Mouse (Mus musculus): ENCODE results near the gene Camk1g. TPM values are rescaled to one million over a fixed set of nuclear protein-coding genes. Genes with fewer than 3 reads are reported as not detected.

Gene Camk1g
- polyA plus RNA-seq, 1 experiment from 2014 or later = 7.2 TPM

DNA sequence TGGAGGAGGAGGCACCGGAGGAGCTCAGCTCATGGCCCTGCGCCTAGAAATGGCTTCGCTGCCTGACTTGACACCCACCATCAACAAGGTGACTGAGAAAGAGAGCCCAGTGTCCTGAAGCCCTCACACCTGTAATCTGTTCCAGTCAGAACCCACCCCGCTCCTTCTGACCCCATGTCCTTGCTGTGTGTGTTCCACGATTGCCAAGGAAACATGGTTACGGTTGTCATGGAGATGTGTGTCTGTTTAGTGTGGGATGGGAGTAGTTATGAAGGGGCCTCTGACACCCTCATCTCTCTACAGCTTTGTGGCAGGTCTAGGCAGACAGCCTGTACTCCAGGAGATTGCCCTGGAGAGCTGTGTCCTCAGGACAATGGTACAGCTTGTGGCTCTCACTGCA lies 35.6 kb downstream of the Camk1g start:
- Histone ChIP-seq H3K9ac (ENCODE audit: low read depth, low read length) (no peak overlapping the region), H3K4me1 (ENCODE audit: control insufficient read depth, insufficient read depth, low read length) (peaks cover 32% of the 10 kb centered on the region), H3K4me3 (ENCODE audit: low read depth, low read length) (no peak overlapping the region), H3K27me3 (ENCODE audit: control insufficient read depth, insufficient read depth, low read length) (peaks cover 6% of the 10 kb centered on the region), H3K9me3 (replicated peaks; ENCODE audit: control insufficient read depth, low read length) (no peaks in the 10 kb centered on the region), H3K4me2 (no peak overlapping the region), H3K27ac (ENCODE audit: low read depth, low read length) (no peak overlapping the region), H3K36me3 (ENCODE audit: control insufficient read depth, insufficient read depth, low read length) (no peaks in the 10 kb centered on the region)
- no peak for ATAC-seq (replicated peaks; ENCODE audit: insufficient number of reproducible peaks, low FRiP score, low TSS enrichment)
- 72% methylated on average over 6 of the region's 6 CpGs for WGBS (ENCODE audit: insufficient replicate concordance)

DNA sequence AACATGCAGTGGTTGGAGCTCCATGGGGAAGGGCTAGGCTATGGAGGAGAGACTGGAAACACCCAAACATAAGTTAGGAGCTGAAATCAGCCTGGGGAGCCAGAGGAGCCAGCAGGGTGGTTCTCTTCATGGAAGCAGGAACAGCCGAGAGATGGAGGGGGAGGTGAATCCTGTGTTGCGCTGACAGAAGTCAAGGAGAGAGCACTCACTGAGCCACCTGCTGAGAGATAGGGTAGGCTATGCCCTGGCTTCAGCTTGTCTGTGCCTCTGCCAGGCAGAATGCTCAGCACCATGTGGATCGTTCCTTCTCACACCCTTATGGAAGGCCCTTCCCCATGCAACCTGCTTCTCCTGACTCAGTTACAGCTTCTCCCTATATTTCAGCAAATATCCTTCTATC lies 36.3 kb downstream of the Camk1g start:
- Histone ChIP-seq H3K27me3 (ENCODE audit: control insufficient read depth, insufficient read depth, low read length) (peaks cover 3% of the 10 kb centered on the region; the same call in 1 of the 2 replicates), H3K4me1 (ENCODE audit: control insufficient read depth, insufficient read depth, low read length) (peaks cover 32% of the 10 kb centered on the region), H3K9me3 (replicated peaks; ENCODE audit: control insufficient read depth, low read length) (no peaks in the 10 kb centered on the region), H3K9ac (ENCODE audit: low read depth, low read length) (no peak overlapping the region), H3K36me3 (ENCODE audit: control insufficient read depth, insufficient read depth, low read length) (no peaks in the 10 kb centered on the region), H3K27ac (ENCODE audit: low read depth, low read length) (no peak overlapping the region), H3K4me3 (ENCODE audit: low read depth, low read length) (no peak overlapping the region), H3K4me2 (no peak overlapping the region)
- ATAC-seq (replicated peaks; ENCODE audit: insufficient number of reproducible peaks, low FRiP score, low TSS enrichment) = no peak
- 61% methylated on average over 3 of the region's 3 CpGs for WGBS (ENCODE audit: insufficient replicate concordance)

DNA sequence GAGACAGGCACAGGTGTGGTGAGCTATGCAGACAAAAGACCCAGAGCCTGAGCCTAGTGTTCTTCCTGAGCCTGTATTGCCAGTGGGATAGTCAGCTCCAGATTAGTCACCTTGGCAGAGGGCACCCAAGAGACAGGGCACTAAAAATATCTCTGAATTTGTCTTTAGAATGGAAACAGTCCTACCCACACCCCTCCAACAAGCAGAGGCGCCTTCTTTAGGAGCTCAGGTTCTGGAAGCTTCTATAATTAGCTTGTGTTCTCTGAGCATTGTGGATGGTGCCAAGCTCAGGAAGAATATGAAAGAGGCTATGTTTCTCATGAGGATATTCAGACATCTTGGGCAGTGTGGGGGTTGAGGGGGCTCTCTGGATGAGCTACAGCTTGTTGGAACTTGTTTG lies 37.4 kb downstream of the Camk1g start:
- Histone ChIP-seq H3K27ac (ENCODE audit: low read depth, low read length) (no peak overlapping the region), H3K4me2 (no peak overlapping the region), H3K9ac (ENCODE audit: low read depth, low read length) (no peak overlapping the region), H3K4me1 (ENCODE audit: control insufficient read depth, insufficient read depth, low read length) (peaks cover 34% of the 10 kb centered on the region), H3K9me3 (replicated peaks; ENCODE audit: control insufficient read depth, low read length) (no peaks in the 10 kb centered on the region), H3K36me3 (ENCODE audit: control insufficient read depth, insufficient read depth, low read length) (no peaks in the 10 kb centered on the region), H3K27me3 (ENCODE audit: control insufficient read depth, insufficient read depth, low read length) (peaks cover 3% of the 10 kb centered on the region; the same call in 1 of the 2 replicates), H3K4me3 (ENCODE audit: low read depth, low read length) (no peak overlapping the region)
- 52% methylated on average over 1 of the region's 1 CpGs for WGBS (ENCODE audit: insufficient replicate concordance)
- ATAC-seq (replicated peaks; ENCODE audit: insufficient number of reproducible peaks, low FRiP score, low TSS enrichment) = no peak

DNA sequence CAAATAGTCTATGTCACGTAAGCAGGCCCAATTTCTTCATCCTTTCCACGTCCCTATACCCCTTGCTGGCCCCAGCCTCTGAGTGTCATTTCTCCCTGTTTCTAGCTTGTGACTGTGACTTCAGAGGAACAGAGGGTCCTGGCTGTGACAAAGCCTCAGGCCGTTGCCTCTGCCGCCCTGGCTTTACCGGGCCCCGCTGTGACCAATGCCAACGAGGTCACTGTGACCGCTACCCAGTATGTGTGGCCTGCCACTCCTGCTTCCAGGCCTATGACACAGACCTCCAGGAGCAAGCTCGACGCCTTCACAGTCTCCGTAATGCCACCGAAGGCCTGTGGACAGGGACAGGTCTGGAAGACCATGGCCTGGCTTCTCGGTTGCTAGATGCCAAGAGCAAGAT lies 38.1 kb downstream of the Camk1g start:
- H3K4me3 ChIP-seq (ENCODE audit: low read depth, low read length) = no peak overlapping the region
- H3K9ac ChIP-seq (ENCODE audit: low read depth, low read length) = no peak overlapping the region
- ATAC-seq (replicated peaks; ENCODE audit: insufficient number of reproducible peaks, low FRiP score, low TSS enrichment) = no peak
- H3K36me3 ChIP-seq (ENCODE audit: control insufficient read depth, insufficient read depth, low read length) = no peaks in the 10 kb centered on the region
- H3K27me3 ChIP-seq (ENCODE audit: control insufficient read depth, insufficient read depth, low read length) = peaks cover 3% of the 10 kb centered on the region; the same call in 1 of the 2 replicates
- peaks cover 34% of the 10 kb centered on the region for H3K4me1 ChIP-seq (ENCODE audit: control insufficient read depth, insufficient read depth, low read length)
- no peak overlapping the region for H3K4me2 ChIP-seq
- H3K27ac ChIP-seq (ENCODE audit: low read depth, low read length) = no peak overlapping the region
- WGBS (ENCODE audit: insufficient replicate concordance) = 79% methylated on average over 13 of the region's 13 CpGs
- no peaks in the 10 kb centered on the region for H3K9me3 ChIP-seq (replicated peaks; ENCODE audit: control insufficient read depth, low read length)

DNA sequence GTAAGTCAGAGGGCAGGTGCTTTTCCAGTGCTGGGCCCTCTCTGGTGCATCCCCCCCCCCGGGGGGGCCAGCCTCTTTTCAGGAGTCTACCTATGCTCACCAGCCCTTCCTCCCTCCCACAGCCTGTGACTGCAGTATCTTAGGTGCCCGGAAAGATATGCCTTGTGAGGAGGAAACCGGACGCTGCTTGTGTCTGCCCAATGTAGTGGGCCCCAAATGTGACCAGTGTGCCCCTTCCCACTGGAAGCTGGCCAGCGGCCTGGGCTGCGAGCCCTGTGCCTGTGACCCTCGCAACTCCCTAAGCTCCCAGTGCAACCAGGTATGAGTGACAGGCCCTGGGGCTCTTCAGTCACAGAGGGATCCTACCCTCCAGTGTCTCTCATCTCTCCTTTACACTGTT lies 39.5 kb downstream of the Camk1g start:
- no peaks in the 10 kb centered on the region for H3K9me3 ChIP-seq (replicated peaks; ENCODE audit: control insufficient read depth, low read length)
- no peak overlapping the region for H3K9ac ChIP-seq (ENCODE audit: low read depth, low read length)
- no peak for ATAC-seq (replicated peaks; ENCODE audit: insufficient number of reproducible peaks, low FRiP score, low TSS enrichment)
- H3K4me2 ChIP-seq = no peak overlapping the region
- peaks cover 3% of the 10 kb centered on the region; the same call in 1 of the 2 replicates for H3K27me3 ChIP-seq (ENCODE audit: control insufficient read depth, insufficient read depth, low read length)
- peaks cover 29% of the 10 kb centered on the region for H3K4me1 ChIP-seq (ENCODE audit: control insufficient read depth, insufficient read depth, low read length)
- no peaks in the 10 kb centered on the region for H3K36me3 ChIP-seq (ENCODE audit: control insufficient read depth, insufficient read depth, low read length)
- no peak overlapping the region for H3K4me3 ChIP-seq (ENCODE audit: low read depth, low read length)
- 72% methylated on average over 7 of the region's 7 CpGs for WGBS (ENCODE audit: insufficient replicate concordance)
- H3K27ac ChIP-seq (ENCODE audit: low read depth, low read length) = no peak overlapping the region

DNA sequence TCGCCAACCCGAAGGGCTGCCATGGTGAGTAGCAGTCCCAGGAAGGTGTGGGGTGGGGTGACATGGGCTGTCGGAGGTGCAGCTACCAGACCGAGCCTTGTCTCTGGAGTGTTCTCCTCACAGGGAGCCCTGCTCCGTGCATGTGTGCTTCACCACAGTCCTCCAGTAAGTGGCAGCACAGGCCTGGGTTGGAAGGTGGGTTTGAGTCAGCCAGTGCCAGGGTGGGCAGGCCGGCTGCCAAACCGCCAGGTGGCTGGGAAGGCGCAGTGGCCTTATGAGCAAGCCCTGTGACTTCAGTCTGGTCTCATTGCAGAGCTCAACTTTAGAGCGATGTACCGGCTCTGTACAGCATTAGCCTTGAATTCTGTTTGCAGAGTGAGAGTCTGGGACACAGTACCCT lies 39.9 kb downstream of the Camk1g start:
- WGBS (ENCODE audit: insufficient replicate concordance) = 39% methylated on average over 10 of the region's 10 CpGs
- ATAC-seq (replicated peaks; ENCODE audit: insufficient number of reproducible peaks, low FRiP score, low TSS enrichment) = peak; percentile 68; the same call in 1 of the 2 replicates
- H3K27me3 ChIP-seq (ENCODE audit: control insufficient read depth, insufficient read depth, low read length) = peaks cover 3% of the 10 kb centered on the region; the same call in 1 of the 2 replicates
- H3K4me2 ChIP-seq = no peak overlapping the region
- H3K4me3 ChIP-seq (ENCODE audit: low read depth, low read length) = no peak overlapping the region
- H3K4me1 ChIP-seq (ENCODE audit: control insufficient read depth, insufficient read depth, low read length) = peaks cover 29% of the 10 kb centered on the region
- H3K36me3 ChIP-seq (ENCODE audit: control insufficient read depth, insufficient read depth, low read length) = no peaks in the 10 kb centered on the region
- H3K9me3 ChIP-seq (replicated peaks; ENCODE audit: control insufficient read depth, low read length) = no peaks in the 10 kb centered on the region
- H3K27ac ChIP-seq (ENCODE audit: low read depth, low read length) = no peak overlapping the region
- H3K9ac ChIP-seq (ENCODE audit: low read depth, low read length) = no peak overlapping the region

DNA sequence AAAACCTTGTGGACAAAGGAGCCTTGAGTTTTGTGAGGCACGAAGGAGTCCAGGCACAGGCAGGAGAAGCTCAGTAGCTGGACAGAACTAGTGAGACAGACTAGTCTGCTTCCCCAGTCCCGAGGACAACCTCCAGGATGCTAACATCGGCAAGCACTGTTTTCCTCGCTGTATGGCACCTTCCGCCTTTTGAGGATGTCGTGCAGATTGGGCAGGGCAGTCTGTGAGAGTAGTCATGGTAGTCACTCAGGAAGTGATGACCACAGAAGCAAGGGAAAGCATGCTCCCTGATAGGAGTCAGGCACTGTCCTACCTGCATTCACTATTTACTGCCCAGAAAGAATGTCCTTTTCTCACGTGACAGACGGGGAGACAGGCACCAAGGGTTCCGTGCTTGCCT lies 40.5 kb downstream of the Camk1g start:
- peaks cover 26% of the 10 kb centered on the region for H3K4me1 ChIP-seq (ENCODE audit: control insufficient read depth, insufficient read depth, low read length)
- no peak overlapping the region for H3K27ac ChIP-seq (ENCODE audit: low read depth, low read length)
- ATAC-seq (replicated peaks; ENCODE audit: insufficient number of reproducible peaks, low FRiP score, low TSS enrichment) = no peak
- 84% methylated on average over 9 of the region's 9 CpGs for WGBS (ENCODE audit: insufficient replicate concordance)
- no peak overlapping the region for H3K9ac ChIP-seq (ENCODE audit: low read depth, low read length)
- no peaks in the 10 kb centered on the region for H3K36me3 ChIP-seq (ENCODE audit: control insufficient read depth, insufficient read depth, low read length)
- H3K9me3 ChIP-seq (replicated peaks; ENCODE audit: control insufficient read depth, low read length) = no peaks in the 10 kb centered on the region
- H3K4me2 ChIP-seq = no peak overlapping the region
- H3K27me3 ChIP-seq (ENCODE audit: control insufficient read depth, insufficient read depth, low read length) = peaks cover 3% of the 10 kb centered on the region; the same call in 1 of the 2 replicates
- no peak overlapping the region for H3K4me3 ChIP-seq (ENCODE audit: low read depth, low read length)

DNA sequence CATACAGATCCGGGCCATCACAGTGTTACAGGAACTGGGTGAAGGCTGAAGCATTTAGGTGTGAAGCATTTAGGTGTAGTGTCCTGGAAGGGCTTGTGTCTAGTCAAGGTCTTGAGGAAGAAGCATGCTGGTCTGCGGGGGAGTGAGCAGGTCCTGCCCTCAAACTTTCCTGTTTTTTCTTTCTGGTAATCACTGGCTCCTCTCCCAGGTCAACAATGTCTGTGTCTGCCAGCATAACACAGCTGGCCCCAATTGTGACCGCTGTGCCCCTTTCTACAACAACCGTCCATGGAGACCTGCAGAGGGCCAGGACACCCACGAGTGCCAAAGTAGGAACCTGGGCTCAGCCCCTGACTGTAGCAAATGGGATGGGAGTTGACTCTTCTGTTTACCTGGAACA lies 42.4 kb downstream of the Camk1g start:
- ATAC-seq (replicated peaks; ENCODE audit: insufficient number of reproducible peaks, low FRiP score, low TSS enrichment) = no peak
- 54% methylated on average over 5 of the region's 5 CpGs for WGBS (ENCODE audit: insufficient replicate concordance)
- Histone ChIP-seq H3K4me1 (ENCODE audit: control insufficient read depth, insufficient read depth, low read length) (peaks cover 21% of the 10 kb centered on the region), H3K9ac (ENCODE audit: low read depth, low read length) (no peak overlapping the region), H3K27ac (ENCODE audit: low read depth, low read length) (no peak overlapping the region), H3K4me2 (no peak overlapping the region), H3K4me3 (ENCODE audit: low read depth, low read length) (no peak overlapping the region), H3K9me3 (replicated peaks; ENCODE audit: control insufficient read depth, low read length) (no peaks in the 10 kb centered on the region), H3K36me3 (ENCODE audit: control insufficient read depth, insufficient read depth, low read length) (no peaks in the 10 kb centered on the region), H3K27me3 (ENCODE audit: control insufficient read depth, insufficient read depth, low read length) (peaks cover 3% of the 10 kb centered on the region; the same call in 1 of the 2 replicates)

DNA sequence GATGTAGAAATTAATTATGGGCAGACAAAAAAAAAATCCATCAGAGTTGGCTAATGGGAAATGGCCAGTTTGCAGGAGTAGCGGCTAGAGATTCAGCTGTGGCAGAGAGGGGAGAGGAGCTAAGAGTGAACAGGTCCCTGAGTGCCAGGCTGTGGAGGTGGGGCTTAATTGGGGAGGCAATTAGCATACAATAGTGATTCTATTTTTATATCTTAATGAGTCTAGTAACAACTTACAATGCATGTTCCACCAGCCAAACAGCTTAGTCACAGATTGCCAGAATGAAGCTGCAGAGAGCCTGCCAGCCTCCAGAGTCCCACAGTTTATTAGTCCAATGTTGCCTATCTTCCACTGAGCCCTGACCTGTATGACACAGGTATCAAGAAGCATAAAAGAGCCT lies 42.9 kb downstream of the Camk1g start:
- WGBS (ENCODE audit: insufficient replicate concordance) = 81% methylated on average over 1 of the region's 1 CpGs
- no peak for ATAC-seq (replicated peaks; ENCODE audit: insufficient number of reproducible peaks, low FRiP score, low TSS enrichment)
- H3K4me2 ChIP-seq = no peak overlapping the region

More for the DNA sequence above, 42.9 kb downstream of the Camk1g start:
- Histone ChIP-seq H3K36me3 (ENCODE audit: control insufficient read depth, insufficient read depth, low read length) (no peaks in the 10 kb centered on the region), H3K4me3 (ENCODE audit: low read depth, low read length) (no peak overlapping the region), H3K9ac (ENCODE audit: low read depth, low read length) (no peak overlapping the region), H3K9me3 (replicated peaks; ENCODE audit: control insufficient read depth, low read length) (no peaks in the 10 kb centered on the region), H3K4me1 (ENCODE audit: control insufficient read depth, insufficient read depth, low read length) (peaks cover 19% of the 10 kb centered on the region), H3K27ac (ENCODE audit: low read depth, low read length) (no peak overlapping the region), H3K27me3 (ENCODE audit: control insufficient read depth, insufficient read depth, low read length) (peaks cover 3% of the 10 kb centered on the region; the same call in 1 of the 2 replicates)
